Mouse (Mus musculus) urinary bladder, adult 18-20 months (tissue): ENCODE measurements around the gene Erp29.
A peak's percentile ranks its signal among the peaks of the same experiment; 100 is the strongest.
"Not testable (repeated sequence)": the region's sequence is repeated elsewhere in the genome, so short reads cannot be mapped to it uniquely, and the experiment has no call there.

Experiments
- DNase-seq, 2 experiments: peaks; one replicate each; pipeline ENCODE4 v3.0.0; 2022; ENCODE audit warnings: low spot score in 2 of 2, mixed read lengths in 2 of 2

Gene Erp29

DNA sequence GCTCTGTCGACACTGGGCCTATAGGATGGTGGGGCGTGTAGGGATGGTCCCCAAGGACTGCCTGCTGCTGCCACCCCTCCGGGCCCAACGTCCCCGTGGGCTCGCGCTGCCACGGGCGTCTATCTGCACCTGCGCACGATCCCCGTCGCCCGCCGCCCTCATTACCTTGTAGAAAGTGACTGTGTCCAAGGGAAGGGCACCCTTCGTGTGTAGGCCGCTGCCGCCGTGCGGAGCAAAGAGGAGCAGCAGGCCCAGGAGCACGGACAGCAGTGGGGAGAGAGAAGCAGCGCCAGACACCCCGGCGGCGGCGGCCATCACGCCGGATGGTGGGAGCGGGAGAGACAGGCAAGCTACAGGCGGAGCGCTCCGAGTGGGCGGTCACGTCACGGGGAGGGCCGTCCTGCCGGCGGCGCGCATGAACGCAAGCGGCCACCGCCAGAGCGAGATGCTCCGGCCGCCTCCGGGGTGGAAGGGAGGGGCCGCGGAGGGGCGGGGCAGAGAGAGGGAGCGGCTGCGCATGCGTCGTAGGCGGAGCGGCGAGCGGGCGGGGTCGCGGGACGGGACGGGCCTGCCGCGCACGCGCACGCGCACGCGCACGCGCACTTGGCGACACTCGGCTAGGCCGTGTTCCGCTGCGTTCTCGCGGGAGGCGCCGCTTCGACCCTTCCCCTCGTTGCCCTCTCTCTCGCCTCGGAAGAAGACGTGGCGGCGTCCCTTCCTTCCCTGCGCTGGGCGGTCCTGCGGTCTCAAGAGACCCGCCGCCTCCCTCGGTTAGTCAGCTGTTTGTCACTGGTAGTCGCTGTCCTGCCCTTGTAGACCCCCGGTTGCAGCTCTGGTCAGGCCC is at the start of gene Erp29:
Gene Erp29 (minus strand): TSS at position 481 of the 844 bp plus-strand sequence.
- DNase-seq = peak; percentile 98

GRCm38 (mm10) chr5:121501424-121501996 is 49.2 kb upstream of the Erp29 start:
- DNase-seq = not testable (repeated sequence)

GRCm38 (mm10) chr5:121500719-121501118 is 48.4 kb upstream of the Erp29 start:
- no peak for DNase-seq

- no peak for DNase-seq
These were observed 41.0 kb upstream of the Erp29 start for GRCm38 (mm10) chr5:121493305-121493704.

- DNase-seq = no peak
These were observed 32.5 kb upstream of the Erp29 start for GRCm38 (mm10) chr5:121484801-121485200.

GRCm38 (mm10) chr5:121477680-121478079 is 25.4 kb upstream of the Erp29 start:
- DNase-seq = no peak

- DNase-seq = no peak
These were observed 23.7 kb upstream of the Erp29 start for GRCm38 (mm10) chr5:121476040-121476439.

DNA sequence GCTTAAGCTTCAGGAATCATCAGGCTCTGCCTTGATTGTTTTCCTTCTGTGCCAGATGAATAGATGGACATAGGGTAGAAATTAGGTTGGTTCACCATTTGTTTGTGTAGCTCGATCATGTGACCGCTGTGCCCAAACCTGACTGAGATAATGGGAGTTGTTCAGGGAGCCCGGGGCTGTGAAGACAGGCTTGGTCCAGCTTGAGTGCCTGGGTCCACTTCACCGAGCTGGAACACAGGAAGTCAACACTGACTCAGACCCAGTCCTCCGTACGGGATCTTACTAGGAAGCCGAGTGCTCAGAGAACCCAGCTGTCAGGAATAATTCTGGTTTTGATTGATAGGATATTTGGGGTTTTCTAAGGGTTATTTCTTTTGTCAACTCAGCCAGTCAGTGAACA is 22.3 kb upstream of the Erp29 start:
- peak in 1 of 2 experiments; percentile 50 for DNase-seq

- DNase-seq = no peak
These were observed 20.1 kb upstream of the Erp29 start for GRCm38 (mm10) chr5:121472411-121472810.

GRCm38 (mm10) chr5:121469566-121469965 is 17.3 kb upstream of the Erp29 start:
- no peak for DNase-seq

- DNase-seq = no peak
These were observed 11.4 kb upstream of the Erp29 start for GRCm38 (mm10) chr5:121463601-121464250.

- DNase-seq = no peak
These were observed 10.7 kb upstream of the Erp29 start for GRCm38 (mm10) chr5:121462967-121463366.

- no peak for DNase-seq
These were observed 9.8 kb upstream of the Erp29 start for GRCm38 (mm10) chr5:121462171-121462502.

DNA sequence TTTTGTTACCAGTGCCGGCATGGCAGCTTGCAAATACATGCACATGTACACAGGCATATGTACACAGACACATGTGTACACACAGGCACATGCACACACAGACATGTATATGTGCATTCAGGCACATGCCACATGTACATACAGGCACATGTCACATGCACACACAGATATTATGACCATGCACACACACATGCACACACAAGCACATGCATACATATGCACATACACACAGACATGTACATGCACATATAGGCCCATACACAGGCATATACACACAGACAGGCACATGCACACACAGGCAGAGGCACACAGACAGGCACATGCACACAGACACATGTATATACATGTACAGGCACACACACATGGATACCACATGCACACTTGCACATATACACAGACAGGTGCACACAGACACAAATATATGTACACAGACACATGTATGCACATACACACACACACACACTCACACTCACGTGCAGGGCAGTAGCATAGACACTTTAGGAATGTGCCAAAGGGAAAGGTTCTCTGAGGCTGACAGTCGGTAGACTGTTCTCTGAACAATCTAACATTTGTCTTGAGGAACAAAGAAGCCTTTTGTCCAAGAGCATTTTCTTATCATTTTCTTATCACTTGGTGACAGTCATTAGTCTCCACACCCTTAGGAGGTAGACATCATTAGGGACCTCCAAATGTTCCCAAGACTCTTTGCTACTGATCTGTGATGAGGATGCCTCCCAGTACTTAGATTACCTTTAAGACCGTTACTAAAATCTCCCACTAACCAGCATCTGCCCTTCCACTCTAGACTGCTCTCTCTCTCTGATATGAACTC is 9.2 kb upstream of the Erp29 start:
- no peak for DNase-seq

- peak in 1 of 2 experiments; percentile 20 for DNase-seq
These were observed 3.4 kb upstream of the Erp29 start for GRCm38 (mm10) chr5:121455510-121456265.

DNA sequence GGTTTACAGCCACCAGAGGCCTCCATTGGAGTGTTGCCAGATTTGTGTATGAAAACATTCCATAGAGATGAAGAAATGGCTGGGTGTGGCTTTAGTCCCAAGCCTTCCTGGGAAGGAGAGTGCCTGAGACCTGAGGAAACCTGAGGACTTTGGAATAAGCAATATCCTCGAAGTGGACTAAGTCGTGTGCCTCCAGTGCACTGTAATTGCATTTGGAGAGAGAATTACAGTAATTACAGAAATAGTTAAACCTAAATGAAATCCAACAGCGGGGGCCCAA is 2.1 kb upstream of the Erp29 start:
- DNase-seq = no peak

- no peak for DNase-seq
These were observed 1.6 kb upstream of the Erp29 start for GRCm38 (mm10) chr5:121453743-121454502.

GRCm38 (mm10) chr5:121452906-121453305 is 600 bp upstream of the Erp29 start:
- no peak for DNase-seq

GRCm38 (mm10) chr5:121451644-121452025 is 671 bp downstream of the Erp29 start, which contains the start of gene Tmem116:
Gene Tmem116, plus strand, starts transcription at chr5:121451893.
- DNase-seq = peak in 1 of 2 experiments; percentile 23

- no peak for DNase-seq
These were observed 1.1 kb downstream of the Erp29 start for GRCm38 (mm10) chr5:121451203-121451602.

DNA sequence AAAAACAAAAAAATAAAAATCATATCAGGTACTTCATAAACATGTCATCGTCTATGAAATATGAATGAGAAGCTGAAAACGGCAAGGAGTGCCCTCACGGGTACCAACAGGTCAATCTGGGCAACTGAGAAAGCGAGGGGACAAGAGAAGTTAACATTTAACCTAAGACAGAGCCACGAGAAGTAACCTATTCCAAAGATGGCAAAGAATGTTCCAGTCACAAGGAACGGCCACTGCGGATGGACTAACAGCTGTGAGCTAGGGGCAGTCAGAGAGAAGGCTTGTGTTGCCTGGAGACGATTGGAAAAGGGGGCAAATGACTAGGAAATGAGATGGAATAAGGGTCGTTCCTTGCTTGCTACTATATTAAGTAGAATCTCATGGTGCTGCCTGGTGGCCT is 1.8 kb downstream of the Erp29 start:
- DNase-seq = no peak
